8 mouse cellular contexts compared by ENCODE assay signal in genomic region chr19:28679776-28680391, GRCm38 (mm10). TPM values are rescaled to one million over a fixed set of nuclear protein-coding genes. Genes with fewer than 3 reads are reported as not detected.
A peak's percentile ranks its signal among the peaks of the same experiment; 100 is the strongest.
DNase-seq lines count a peak whose midpoint lies in the region; ATAC-seq and TF ChIP-seq lines count a peak whose summit lies in the region.

Glis3 (minus strand) TSS chr19:28680077.

- peak; percentile 94 for ATAC-seq in embryonic facial prominence, embryonic 11.5 days (replicated peaks; ENCODE audit: insufficient number of reproducible peaks, low FRiP score, low TSS enrichment, low read depth)
- ATAC-seq in heart, embryonic 11.5 days (replicated peaks; ENCODE audit: insufficient number of reproducible peaks, low FRiP score, low TSS enrichment) = peak; percentile 84
- peak; percentile 93 for ATAC-seq in kidney, embryonic 14.5 days (ENCODE audit: low FRiP score, low TSS enrichment)
- peak; percentile 46; the same call in 1 of the 2 replicates for ATAC-seq in liver, embryonic 12.5 days

- TF ChIP-seq POLR2A in spleen, adult 2 months (IDR thresholded peaks at IDR 0.05; ENCODE audit: low read depth, low read length) = no peak

- peak within 1 kb of the TSS; percentile 59 for H3K4me3 ChIP-seq in spleen, adult 2 months (ENCODE audit: extremely low read depth, insufficient read depth, insufficient read length)
- peak within 1 kb of the TSS; percentile 55 for H3K4me3 ChIP-seq in embryonic facial prominence, embryonic 11.5 days (ENCODE audit: low read depth, low read length)
- peak within 1 kb of the TSS; percentile 59 for H3K4me3 ChIP-seq in heart, embryonic 11.5 days (ENCODE audit: low read depth, low read length)
- H3K4me3 ChIP-seq in kidney, embryonic 14.5 days (ENCODE audit: low read length) = peak within 1 kb of the TSS; percentile 71
- H3K4me3 ChIP-seq in liver, embryonic 12.5 days = peak within 1 kb of the TSS; percentile 52

- peaks cover 7% of the 10 kb centered on the region for H3K4me1 ChIP-seq in spleen, adult 2 months (ENCODE audit: control insufficient read depth, insufficient read depth, insufficient read length)
- H3K4me1 ChIP-seq in embryonic facial prominence, embryonic 11.5 days (ENCODE audit: control insufficient read depth, insufficient read depth, low read length) = no peaks in the 10 kb centered on the region; the same call in 1 of the 2 replicates
- peaks cover 8% of the 10 kb centered on the region for H3K4me1 ChIP-seq in heart, embryonic 11.5 days (ENCODE audit: control insufficient read depth, insufficient read depth, low read length)
- H3K4me1 ChIP-seq in kidney, embryonic 14.5 days (ENCODE audit: control insufficient read depth, insufficient read depth, low read length) = peaks cover 21% of the 10 kb centered on the region; the same call in 1 of the 2 replicates
- H3K4me1 ChIP-seq in liver, embryonic 12.5 days = peaks cover 12% of the 10 kb centered on the region; the same call in 1 of the 2 replicates

- DNase-seq in spleen, adult 2 months (ENCODE audit: low read depth in 1 of 2, low spot score in 2 of 2) = no peak
- DNase-seq in spleen, postnatal 14 days (ENCODE audit: low spot score in 2 of 2) = no peak
- peak; percentile 79 for DNase-seq in embryonic facial prominence, embryonic 11.5 days (ENCODE audit: low spot score)
- peak; percentile 7 to 9 for DNase-seq in natural killer cell, adult 2 months (ENCODE audit: low spot score in 2 of 2)
- DNase-seq in urinary bladder, adult 2 months (ENCODE audit: low spot score) = peak; percentile 49

- peak within 1 kb of the TSS; percentile 55 for H3K9ac ChIP-seq in embryonic facial prominence, embryonic 11.5 days (replicated peaks; ENCODE audit: low read length)
- peak within 1 kb of the TSS; percentile 72 for H3K9ac ChIP-seq in heart, embryonic 11.5 days (ENCODE audit: low read depth, low read length)
- peak within 1 kb of the TSS; percentile 72 for H3K9ac ChIP-seq in kidney, embryonic 14.5 days (ENCODE audit: low read depth, low read length)
- H3K9ac ChIP-seq in liver, embryonic 12.5 days = peak within 1 kb of the TSS; percentile 39; the same call in 1 of the 2 replicates

- H3K27me3 ChIP-seq in spleen, adult 2 months (ENCODE audit: control insufficient read depth, insufficient read depth, low read length) = peaks cover 15% of the 10 kb centered on the region
- H3K27me3 ChIP-seq in embryonic facial prominence, embryonic 11.5 days (ENCODE audit: control insufficient read depth, insufficient read depth, low read length) = peaks cover 13% of the 10 kb centered on the region
- peaks cover 34% of the 10 kb centered on the region for H3K27me3 ChIP-seq in heart, embryonic 11.5 days (ENCODE audit: control insufficient read depth, insufficient read depth, low read length)
- peaks cover 14% of the 10 kb centered on the region for H3K27me3 ChIP-seq in kidney, embryonic 14.5 days (ENCODE audit: control insufficient read depth, insufficient read depth, low read length)
- H3K27me3 ChIP-seq in liver, embryonic 12.5 days (replicated peaks) = peaks cover 59% of the 10 kb centered on the region

- WGBS in spleen, adult 2 months = 1% methylated on average over 47 of the region's 66 CpGs
- WGBS in embryonic facial prominence, embryonic 11.5 days = under 1% methylated on average over 52 of the region's 66 CpGs
- whole genome bisulfite sequencing in heart, embryonic 11.5 days (ENCODE audit: insufficient replicate concordance) = under 1% methylated on average over 43 of the region's 66 CpGs
- under 1% methylated on average over 63 of the region's 66 CpGs for WGBS in kidney, embryonic 14.5 days
- WGBS in liver, embryonic 12.5 days (ENCODE audit: insufficient replicate concordance) = under 1% methylated on average over 63 of the region's 66 CpGs

- peak within 1 kb of the TSS; percentile 97 for H3K4me2 ChIP-seq in embryonic facial prominence, embryonic 11.5 days (ENCODE audit: low read depth, low read length)
- H3K4me2 ChIP-seq in heart, embryonic 11.5 days = peak within 1 kb of the TSS; percentile 99
- H3K4me2 ChIP-seq in kidney, embryonic 14.5 days (replicated peaks; ENCODE audit: low read depth, low read length) = peak within 1 kb of the TSS; percentile 99
- H3K4me2 ChIP-seq in liver, embryonic 12.5 days = peak within 1 kb of the TSS; percentile 76

- H3K9me3 ChIP-seq in embryonic facial prominence, embryonic 11.5 days (replicated peaks; ENCODE audit: control insufficient read depth, low read length) = no peaks in the 10 kb centered on the region
- H3K9me3 ChIP-seq in heart, embryonic 11.5 days (replicated peaks; ENCODE audit: control insufficient read depth, low read length) = no peaks in the 10 kb centered on the region
- H3K9me3 ChIP-seq in kidney, embryonic 14.5 days (ENCODE audit: control insufficient read depth, low read length) = no peaks in the 10 kb centered on the region
- H3K9me3 ChIP-seq in liver, embryonic 12.5 days (replicated peaks) = no peaks in the 10 kb centered on the region

- peak within 1 kb of the TSS; percentile 27; the same call in 1 of the 2 replicates for H3K27ac ChIP-seq in spleen, adult 2 months (ENCODE audit: insufficient read depth, low read length)
- no peak within 1 kb of the TSS for H3K27ac ChIP-seq in embryonic facial prominence, embryonic 11.5 days (replicated peaks; ENCODE audit: low read depth, low read length)
- H3K27ac ChIP-seq in heart, embryonic 11.5 days (ENCODE audit: low read depth, low read length) = no peak within 1 kb of the TSS
- H3K27ac ChIP-seq in kidney, embryonic 14.5 days (ENCODE audit: low read depth, low read length) = peak within 1 kb of the TSS; percentile 59; the same call in 1 of the 2 replicates
- no peak within 1 kb of the TSS for H3K27ac ChIP-seq in liver, embryonic 12.5 days

- H3K36me3 ChIP-seq in spleen, adult 2 months (ENCODE audit: control insufficient read depth, insufficient read depth, low read length) = no peaks in the 10 kb centered on the region
- H3K36me3 ChIP-seq in embryonic facial prominence, embryonic 11.5 days (replicated peaks; ENCODE audit: control insufficient read depth, insufficient read depth, low read depth, low read length) = no peaks in the 10 kb centered on the region
- H3K36me3 ChIP-seq in heart, embryonic 11.5 days (ENCODE audit: control insufficient read depth, insufficient read depth, low read length) = no peaks in the 10 kb centered on the region
- no peaks in the 10 kb centered on the region for H3K36me3 ChIP-seq in kidney, embryonic 14.5 days (ENCODE audit: control insufficient read depth, insufficient read depth, low read length)
- no peaks in the 10 kb centered on the region for H3K36me3 ChIP-seq in liver, embryonic 12.5 days

- no peak for TF ChIP-seq CTCF in spleen, adult 2 months (IDR thresholded peaks at IDR 0.05; ENCODE audit: extremely low read depth, insufficient read depth, insufficient read length, insufficient replicate concordance)

RNA-seq across cellular contexts. Expression of gene Glis3, which starts in this region (rescaled TPM):
- 1.7 TPM in 2 replicates for polyA plus RNA-seq in spleen, adult 2 months (2012; rRNA removed)
- polyA plus RNA-seq in embryonic facial prominence, embryonic 11.5 days (2014; fragmentation: Nextera tagmentation; extraction: Ambion mirVana) = 2.0 and 2.1 TPM in 2 replicates
- 0.49 and 1.3 TPM in 2 replicates for polyA plus RNA-seq in heart, embryonic 11.5 days (2014; fragmentation: Nextera tagmentation; extraction: Ambion mirVana)
- 7.1 and 7.9 TPM in 2 replicates for polyA plus RNA-seq in kidney, embryonic 14.5 days (2014; fragmentation: Nextera tagmentation; extraction: Ambion mirVana)
- 0.39 and 0.44 TPM in 2 replicates for polyA plus RNA-seq in liver, embryonic 12.5 days (2016; fragmentation: Nextera tagmentation; extraction: Ambion mirVana)
- polyA plus RNA-seq in urinary bladder, adult 2 months (2012; rRNA removed) = 2.2 and 3.7 TPM in 2 replicates

Comparison
In these comparisons a context has a peak if more than half of its experiments do, and no peak if none do; other contexts are left out.
1. Peak in ATAC-seq, H3K4me3 ChIP-seq, H3K9ac ChIP-seq and H3K4me2 ChIP-seq in liver, embryonic 12.5 days; RNA of the gene not detected or under 1 TPM.
2. DNase-seq: peak in embryonic facial prominence, embryonic 11.5 days (single experiment), natural killer cell, adult 2 months (2 of 2) and urinary bladder, adult 2 months (single experiment); none in spleen, adult 2 months (0 of 2) and spleen, postnatal 14 days (0 of 2).
3. H3K27ac ChIP-seq: peak in spleen, adult 2 months (single experiment) and kidney, embryonic 14.5 days (single experiment); none in embryonic facial prominence, embryonic 11.5 days (single experiment), heart, embryonic 11.5 days (single experiment) and liver, embryonic 12.5 days (single experiment).
4. Peak in every context shown above with its lines, with median percentiles within 50 percentile points of each other: H3K4me3 ChIP-seq, ATAC-seq, H3K4me2 ChIP-seq and H3K9ac ChIP-seq.